Mouse (Mus musculus): Measurements from ENCODE around the gene Mrpl23.

Mrpl23 gene

DNA sequence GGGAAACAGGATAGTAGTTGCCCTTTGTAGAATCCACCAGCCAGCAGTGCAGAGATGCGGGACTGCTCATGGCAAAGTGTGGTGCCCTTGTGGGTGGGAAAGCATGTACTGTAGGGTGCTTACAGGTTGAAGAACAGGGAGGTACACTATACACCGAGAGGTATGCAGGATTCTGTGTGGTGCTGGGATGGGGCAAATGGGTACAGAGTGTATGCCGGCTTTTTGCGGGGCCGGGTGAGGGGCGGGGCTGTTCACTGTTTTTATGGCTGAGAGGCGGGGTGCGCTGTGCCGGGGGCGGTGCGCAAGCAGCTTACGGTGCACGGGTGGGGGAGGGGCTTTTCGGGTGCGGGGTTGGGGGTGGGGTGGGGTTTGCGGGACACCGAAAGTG lies at the start of gene Mrpl23:
TSS of gene Mrpl23 (plus strand) at position 16 of the 388 bp plus-strand sequence.
- no peak for DNase-seq (ENCODE audit: low spot score in 2 of 2)

DNA sequence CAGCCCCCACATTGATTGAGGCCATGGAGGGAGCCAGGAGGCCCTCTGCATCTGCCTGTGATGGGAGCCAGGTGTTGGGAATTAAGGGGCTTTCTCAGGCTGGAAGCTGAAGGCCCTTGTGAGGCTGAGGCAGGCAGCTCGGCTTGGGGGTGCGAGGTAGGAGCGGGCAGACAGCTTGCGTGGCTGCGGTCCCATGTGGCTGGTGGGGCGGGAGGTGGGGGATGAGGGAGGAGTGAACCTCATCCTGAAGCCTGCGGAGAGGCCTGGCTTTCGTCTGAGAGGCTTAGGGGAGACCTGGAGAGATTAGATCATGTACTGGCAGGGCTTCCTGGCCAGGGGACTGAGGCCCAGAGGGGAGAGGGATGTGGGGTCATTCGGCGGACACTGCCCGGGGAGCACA lies 49.4 kb upstream of the Mrpl23 start:
- no peak for DNase-seq (ENCODE audit: low spot score in 2 of 2)

DNA sequence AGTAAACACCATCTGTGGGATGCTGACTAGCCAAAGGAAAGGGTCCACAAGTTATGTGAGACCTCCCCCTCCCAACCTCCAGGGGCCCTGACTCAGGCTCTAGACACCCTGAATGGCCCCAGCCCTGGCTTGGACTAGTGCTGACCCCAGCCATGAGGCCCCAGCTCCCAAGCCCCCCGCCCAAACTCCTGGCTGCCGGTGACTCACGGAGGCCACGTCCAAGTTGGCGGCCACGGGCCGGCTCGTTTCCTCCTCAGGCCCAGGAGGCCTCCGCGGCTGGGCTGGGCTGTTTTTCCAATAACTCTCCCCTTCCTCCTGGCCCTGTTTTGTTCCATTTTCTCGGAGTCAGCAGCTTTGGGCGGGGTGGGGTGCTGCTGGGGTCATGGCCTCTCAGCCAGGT lies 47.7 kb upstream of the Mrpl23 start:
- DNase-seq (ENCODE audit: low spot score in 2 of 2) = no peak

DNA sequence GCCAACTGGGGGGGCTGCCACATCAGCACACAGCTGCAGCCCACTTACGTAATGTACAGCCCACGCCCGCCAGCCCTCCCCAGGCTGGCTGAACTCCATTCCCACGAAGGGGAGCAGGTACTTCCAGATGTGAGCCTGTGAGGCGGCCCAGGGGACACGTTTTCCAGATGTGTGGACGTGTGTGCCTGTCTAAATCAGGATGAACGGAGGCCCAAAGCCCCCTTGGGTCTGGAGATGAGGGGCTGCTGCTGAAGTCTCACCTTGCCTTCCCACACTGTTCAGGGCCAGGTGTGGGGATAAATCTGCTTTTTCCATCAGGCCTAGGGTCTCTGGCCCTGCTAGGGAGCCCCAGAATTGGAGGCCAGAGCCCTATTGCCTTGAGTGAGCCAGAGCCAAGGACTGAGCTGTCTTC lies 45.7 kb upstream of the Mrpl23 start:
- no peak for DNase-seq (ENCODE audit: low spot score in 2 of 2)

DNA sequence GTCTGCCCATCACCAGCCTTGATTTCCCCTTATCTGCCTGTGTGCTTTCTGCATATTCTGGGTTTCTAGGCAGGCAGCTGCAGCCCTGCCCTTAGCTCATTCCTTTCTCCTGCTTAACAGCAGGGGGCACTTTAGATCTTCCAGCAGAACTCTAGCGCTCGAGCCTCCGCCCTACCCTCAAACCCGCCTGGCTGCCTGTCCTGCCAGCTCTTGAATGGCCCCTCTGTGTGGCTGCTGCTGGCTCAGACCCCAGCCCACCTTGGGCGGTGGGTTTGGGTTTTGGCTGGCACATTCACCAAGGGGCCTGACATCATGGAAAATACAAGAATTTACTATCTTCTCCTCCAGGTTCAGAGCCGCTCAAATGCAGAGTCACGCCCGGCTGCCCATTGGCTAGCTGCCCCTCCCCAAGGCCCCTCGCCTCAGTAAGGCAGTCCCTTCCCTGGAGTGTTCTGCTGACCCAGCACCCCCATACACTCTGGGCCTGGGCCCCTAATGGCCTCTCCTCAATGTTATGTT lies 45.1 kb upstream of the Mrpl23 start:
- no peak for DNase-seq (ENCODE audit: low spot score in 2 of 2)

DNA sequence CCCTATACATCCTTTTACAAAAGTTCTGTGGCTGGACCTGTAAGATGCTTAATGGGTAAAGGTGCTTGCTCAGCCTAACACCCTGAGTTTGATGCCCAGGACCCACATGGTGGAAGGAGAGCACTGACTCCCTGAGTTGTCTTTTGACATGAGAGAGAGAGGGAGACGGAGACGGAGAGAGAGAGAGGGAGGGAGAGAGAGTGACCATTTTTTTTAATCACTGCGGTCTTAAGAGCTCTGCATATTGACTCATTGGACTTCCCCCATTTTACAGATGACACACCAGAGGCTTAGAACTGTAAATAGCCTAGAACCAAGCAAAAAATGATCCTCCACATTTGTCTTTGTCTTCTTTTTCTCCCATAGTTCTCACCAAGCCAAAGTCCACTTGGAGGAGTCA lies 44.4 kb upstream of the Mrpl23 start:
- no peak for DNase-seq (ENCODE audit: low spot score in 2 of 2)

DNA sequence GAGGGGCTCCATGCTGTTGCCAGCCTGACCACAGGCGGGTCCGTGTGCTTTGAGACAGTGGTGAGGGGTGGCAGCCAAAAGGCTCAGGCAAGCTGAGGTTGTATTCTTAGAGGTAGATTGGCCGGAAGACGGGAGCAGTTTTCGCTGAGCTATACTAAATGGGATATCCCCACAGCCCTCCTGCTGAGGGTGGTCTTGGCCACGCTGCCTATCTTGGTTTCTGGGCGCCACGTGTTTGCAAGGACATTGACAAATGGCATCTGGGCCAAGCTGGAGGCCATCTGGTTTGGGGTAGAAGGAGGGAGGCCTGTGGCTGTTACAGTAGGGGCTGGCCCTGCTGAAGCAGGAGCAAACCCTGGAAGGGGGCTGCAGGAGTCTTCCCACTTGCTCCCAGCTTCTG lies 39.0 kb upstream of the Mrpl23 start:
- no peak for DNase-seq (ENCODE audit: low spot score in 2 of 2)

DNA sequence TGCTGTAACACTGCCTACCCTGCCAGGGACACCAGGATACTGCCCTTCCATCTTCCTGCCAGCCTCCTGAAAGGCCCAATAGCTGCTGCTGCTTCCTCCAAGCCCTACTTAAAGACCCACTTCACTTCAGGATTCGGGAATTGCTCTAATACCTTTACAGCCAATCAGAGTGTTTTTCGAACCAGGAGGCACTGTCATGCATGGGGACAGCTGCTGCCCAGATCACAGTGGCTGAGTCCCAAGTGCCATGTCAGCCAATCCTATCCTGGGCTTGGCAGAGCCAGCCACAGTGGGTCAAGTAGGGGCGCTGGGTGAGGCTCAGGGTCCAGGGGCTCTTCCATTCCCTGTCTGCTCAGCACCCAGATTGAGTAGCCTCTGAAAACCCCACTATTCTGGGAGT lies 36.3 kb upstream of the Mrpl23 start:
- DNase-seq (ENCODE audit: low spot score in 2 of 2) = no peak

DNA sequence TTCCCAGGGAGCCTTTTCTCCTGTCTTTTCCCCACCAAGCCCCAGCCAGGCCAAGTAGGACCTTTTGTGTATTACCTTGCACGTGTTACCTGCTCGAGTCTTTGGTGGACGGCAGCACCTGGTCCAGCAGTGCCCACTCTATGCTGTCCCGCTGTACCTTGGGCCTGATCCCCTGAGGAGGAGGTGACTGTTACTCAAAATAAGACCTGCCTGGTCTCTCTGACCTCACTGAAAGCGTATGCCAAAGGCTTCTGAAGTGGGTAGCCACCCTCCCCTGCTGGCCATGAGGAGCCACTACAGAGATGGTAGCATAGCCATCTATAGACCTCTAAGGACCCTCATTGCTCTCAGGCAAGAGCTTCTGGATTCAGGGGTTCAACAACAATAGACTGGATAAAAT lies 35.7 kb upstream of the Mrpl23 start:
- no peak for DNase-seq (ENCODE audit: low spot score in 2 of 2)

DNA sequence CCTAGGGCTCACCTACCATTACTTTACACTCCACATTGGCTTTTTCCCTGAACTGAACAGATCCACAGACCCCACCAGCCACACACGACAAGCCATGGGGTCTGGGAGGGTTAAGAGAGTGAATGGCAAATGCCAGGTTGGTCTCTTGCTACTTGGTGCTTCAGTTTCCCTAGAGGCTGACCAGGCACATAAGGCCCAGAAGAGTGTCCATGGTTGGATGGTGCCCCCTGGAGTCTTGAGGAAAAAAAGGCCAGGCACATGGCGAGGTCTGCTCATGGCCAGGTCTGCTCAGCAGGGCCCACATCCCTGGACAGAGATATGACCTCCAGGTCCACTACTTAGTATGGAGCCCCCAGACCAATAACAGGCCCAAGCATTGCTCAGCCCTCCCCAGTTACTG lies 34.7 kb upstream of the Mrpl23 start:
- no peak for DNase-seq (ENCODE audit: low spot score in 2 of 2)

DNA sequence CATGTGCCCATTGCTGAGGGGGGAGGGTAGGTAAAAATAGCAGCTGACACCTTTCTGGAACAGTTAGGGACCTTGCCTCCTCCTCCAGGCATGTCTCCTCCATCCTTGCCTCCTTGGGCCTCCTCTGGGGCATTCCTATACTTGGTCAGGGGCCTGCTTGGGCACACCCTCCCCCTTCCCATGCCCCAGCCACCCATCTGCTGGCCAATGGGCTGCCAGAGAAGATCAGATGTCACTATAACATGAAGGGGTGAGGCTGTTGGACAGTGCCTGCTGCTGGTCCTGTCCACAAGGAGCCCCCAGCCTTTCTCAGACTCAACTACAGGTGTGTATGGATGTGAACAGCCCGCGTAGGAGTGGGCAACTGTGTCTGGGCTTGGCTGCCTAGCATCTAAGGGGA lies 33.9 kb upstream of the Mrpl23 start, which contains the start of gene Tnnt3:
TSS of gene Tnnt3 (plus strand) at position 262 of the 400 bp plus-strand sequence.
- DNase-seq (ENCODE audit: low spot score in 2 of 2) = no peak

DNA sequence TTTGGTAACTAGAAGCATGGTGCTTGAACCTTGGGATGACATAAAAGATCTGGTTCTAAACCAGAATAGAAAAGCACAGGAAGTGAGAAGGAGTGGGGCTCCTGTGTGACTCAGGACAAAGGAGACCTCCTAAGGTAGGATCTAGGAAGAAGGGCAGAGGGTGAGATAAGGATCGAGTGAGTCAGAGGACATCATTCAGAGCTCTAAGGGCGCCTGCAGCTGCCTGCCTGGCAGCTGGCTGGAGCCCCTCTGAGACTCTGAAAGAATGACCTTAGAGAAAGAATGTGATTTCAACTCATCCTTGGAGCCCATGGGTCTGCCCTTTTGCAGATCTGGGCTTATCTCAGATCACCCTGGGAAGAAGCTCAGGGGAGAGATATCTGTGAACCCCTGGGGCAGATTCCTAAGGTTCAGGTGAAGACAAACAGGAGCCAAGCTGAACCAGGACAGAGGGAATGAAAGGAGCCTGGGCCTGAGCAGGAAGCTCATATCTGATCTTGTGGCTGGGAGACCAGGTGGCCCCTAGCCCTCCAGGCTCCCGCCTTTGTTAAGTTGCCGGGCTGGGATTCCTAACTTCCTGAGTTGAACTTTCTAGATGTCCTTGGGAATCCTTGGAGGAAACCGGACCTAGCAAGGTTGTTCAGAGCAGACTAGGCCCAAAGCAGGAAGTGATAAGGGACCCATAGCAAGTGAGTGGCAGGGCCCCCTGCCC lies 33.3 kb upstream of the Mrpl23 start:
- no peak for DNase-seq (ENCODE audit: low spot score in 2 of 2)

DNA sequence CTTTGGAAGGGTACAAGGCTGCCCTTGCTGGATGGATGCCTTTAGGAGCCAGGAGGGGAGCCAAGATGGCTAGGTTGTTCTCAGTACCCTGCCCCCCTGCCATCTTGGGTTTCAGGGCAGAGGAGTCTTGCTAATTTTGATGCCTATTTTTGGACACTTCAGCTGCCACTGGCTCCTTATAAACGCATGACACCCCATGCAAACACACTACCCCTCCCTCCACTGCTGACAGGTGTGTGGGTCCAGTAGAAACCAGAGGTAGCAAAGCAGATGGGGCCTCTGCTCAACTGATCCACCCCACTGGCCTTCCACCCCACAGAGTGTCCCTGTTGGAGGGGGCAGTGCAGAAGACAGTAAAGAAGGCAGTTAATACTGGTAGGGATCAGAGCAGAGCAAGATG lies 32.5 kb upstream of the Mrpl23 start:
- no peak for DNase-seq (ENCODE audit: low spot score in 2 of 2)

DNA sequence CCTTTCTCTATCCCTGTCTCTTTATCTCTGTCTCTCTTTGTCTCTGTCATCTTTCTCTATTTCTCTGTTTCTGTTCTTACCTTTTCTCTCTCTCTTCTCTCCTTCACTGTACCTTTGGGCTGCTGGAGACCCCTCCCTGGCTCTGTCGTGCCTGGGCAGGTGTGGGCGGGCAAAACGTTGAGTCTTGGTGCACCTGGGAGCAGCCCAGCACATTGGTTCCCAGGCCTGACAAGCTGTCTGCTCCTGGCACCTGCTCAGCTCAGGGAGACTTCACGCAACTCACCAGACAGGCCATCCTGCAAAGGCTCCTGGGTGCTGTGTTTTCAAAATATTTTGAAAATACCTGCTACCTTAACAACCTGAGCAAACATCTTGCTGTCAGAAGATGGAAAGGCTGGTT lies 29.3 kb upstream of the Mrpl23 start:
- DNase-seq (ENCODE audit: low spot score in 2 of 2) = no peak

DNA sequence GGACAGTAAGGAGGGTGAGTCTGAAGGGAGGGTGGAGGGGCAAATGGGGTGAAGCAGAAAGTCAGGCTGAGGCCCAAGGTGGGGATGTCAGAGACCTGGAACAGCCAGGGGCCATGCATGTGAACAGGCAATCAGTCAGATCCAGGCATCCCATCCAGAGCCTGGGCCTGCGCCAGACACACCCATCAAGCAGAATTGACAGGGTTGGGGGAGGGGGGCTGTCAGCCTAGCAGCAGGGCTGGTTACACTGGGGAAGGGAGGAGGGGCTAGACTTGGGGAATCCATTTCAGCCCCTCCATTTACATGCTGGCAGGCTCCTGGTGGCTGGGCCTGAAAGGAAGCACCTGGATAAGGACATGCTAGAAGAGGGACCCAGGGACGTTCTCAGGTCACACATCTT lies 26.5 kb upstream of the Mrpl23 start:
- DNase-seq (ENCODE audit: low spot score in 2 of 2) = no peak

DNA sequence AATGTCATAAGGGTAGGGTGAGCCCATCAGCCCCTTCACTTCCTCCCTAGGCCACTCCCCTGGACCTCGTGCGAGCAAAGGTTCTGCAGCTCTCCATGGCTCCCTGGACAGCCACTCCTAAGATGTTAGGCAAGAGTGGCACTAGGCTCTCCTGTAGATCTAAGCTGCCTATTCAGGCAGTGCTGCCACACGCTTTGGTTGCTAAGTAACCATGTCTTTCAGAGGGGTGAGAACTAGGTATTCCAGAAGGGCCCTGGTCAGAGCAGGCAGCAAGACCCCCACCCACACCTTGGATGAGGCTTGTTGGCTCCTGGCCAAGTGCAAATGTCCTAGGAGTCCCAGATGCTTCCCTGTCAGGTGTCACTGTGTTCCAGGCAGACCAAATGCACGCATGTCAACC lies 26.0 kb upstream of the Mrpl23 start:
- no peak for DNase-seq (ENCODE audit: low spot score in 2 of 2)

DNA sequence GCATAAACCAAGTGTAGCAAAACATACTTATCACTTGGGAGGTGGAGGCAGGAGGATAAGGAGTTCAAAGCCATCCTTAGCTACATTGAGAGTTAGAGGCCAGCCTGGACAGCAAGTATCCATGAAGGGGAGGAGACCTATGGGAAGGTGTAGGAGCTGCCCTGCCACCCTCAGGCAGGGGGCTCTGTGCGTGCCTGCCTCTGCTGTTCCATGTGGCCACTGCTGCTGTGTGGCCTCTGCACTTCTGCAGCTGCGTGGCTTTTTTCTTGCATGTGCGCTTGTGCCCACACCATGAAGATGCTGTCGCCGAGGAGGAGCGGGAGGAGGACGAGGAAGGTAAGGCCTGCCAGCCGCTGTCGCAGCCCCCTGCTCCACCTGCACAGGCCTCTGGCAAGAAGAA lies 25.0 kb upstream of the Mrpl23 start:
- no peak for DNase-seq (ENCODE audit: low spot score in 2 of 2)

DNA sequence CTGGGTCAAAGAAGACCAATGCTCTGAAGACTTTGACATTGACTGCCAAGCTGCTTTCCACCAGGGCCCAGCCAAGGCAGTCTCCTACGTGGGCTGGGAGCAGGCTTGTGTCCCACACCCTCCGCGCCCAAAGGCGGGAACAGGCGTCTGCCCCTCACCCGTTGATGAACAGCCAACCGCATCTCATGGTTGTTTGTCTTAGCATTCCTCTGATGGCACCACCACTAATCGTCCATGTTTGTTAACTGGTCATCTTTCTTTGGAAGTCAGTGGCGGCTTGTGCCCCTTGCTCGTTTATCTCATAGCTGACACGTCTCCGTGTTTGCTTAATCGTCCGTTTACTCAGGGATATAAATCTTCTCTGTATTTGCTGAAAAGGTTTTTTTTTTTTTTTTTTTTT lies 23.0 kb upstream of the Mrpl23 start:
- DNase-seq (ENCODE audit: low spot score in 2 of 2) = no peak

DNA sequence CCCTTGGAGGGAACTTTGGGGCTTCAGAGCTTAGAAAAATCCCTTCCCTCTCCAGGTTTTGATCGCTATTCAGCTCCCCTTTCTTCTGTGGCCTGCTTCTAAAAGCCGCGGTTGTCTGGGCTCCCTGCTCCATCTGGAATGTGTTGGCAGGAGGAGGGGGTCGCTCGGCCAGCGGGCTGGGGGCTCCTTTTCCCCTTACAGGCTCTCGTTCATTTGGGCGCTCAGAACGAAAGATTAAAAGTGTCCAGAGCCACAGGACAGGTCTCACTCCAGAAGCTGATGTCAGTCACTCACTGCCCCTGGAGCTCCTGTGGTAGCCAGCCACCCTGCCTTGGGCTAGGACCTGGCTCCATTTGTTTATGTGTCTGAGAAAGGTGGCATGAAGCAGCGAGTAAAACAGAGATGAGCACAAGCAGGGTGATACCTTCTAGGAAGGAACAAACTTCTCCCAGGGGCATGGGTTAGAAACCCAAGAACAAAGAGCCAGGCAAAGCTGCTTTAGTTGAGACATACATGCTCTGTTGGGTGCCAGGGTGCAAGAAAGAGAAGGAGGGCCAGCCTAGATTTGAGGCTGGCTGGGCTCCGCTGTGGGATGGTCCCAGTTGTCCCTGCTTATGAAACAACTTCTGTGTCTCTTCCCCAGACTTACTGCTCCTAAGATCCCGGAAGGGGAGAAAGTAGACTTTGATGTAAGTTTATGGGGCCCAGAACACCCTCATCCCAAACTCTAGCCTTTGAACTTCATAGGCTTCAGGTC lies 22.3 kb upstream of the Mrpl23 start:
- no peak for DNase-seq (ENCODE audit: low spot score in 2 of 2)

DNA sequence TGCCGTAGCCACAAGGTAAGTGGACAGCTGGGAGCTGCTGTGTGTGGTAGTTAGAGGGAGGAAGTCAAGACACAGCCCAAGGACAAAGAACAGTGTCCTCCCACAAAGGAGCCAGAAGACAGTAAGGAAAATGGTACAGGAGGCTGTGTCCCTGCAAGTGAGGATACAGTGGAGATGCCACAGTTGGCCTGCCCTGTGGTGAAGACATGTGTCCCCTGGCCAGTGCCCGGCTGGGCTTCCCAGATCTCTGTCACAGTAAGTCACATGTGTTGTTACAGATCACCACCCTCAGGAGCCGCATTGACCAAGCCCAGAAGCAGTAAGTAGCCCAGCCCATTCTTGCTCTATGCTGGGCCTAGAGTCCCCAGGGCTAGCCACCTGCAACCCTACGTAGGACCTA lies 18.4 kb upstream of the Mrpl23 start:
- DNase-seq (ENCODE audit: low spot score in 2 of 2) = no peak

DNA sequence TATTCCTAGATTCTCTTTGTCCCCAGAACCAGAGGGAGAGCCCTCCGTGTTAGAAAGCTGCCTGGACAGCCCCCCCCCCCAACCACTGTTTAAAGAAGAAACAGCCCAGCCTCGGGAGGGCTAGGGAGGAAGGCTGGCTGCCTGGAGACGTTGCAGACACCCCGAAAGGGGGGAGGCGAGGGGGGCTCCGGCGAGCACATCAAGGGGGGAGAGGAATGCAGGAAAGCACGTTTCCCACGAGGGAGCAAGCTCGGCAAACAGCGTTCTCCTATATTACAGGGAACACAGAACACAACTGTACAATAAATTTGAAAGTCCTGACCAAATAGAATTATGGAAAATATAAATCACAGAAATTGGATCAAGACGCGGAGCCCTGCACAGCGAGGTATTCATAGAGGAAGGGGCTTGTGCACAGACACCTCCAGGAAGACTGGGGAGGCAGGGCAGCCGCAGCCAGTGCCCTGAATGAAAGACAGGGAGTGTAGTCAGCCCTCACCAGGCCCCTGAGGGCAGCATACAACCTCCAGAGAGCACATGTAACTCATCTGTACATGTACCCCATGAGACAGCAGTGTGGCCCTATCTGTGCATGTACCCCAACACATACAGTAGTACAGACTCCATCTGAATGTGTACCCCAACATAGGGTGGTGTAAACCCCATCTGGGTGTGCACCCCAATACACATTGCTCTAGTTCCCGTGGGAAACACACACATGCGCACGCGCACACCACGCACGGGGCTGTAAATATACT lies 16.1 kb upstream of the Mrpl23 start:
- no peak for DNase-seq (ENCODE audit: low spot score in 2 of 2)

DNA sequence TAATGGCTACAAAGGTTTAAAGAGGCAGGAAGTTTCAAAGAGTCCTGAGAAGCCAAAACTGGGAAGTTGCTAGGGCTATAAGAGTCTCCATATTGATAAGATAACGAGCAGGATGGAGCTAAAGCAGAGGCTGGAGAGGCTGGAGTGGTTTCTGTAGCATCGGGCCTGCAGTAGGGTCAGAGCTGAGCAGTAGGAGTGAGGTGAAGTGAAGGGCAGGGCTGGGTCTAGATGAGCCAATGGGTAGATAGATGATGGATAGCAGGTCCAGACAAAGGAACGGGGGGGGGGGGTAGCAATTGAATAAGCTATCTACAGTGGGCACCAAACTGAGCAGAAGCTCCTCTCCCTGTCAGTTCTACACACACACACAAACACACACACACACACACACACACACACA lies 15.0 kb upstream of the Mrpl23 start:
- no peak for DNase-seq (ENCODE audit: low spot score in 2 of 2)

DNA sequence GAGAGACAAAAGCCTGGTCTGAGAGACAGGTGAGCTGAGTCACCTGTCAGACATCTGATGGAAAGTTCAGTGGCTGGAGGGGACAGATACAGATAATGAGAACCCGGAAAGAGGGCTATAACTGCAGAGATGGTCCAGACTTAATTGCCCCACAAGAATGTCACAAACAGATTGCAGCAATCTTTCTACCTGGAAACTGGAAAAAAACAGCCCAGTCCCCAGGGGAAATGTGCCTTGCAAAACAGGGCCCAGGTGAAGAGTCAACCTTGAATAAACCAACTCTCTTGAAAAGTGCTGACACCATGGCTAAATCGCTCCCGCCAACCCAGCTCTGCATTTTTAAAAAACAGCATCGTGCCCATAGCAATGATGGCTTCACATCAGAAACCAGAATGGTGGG lies 12.2 kb upstream of the Mrpl23 start:
- DNase-seq (ENCODE audit: low spot score in 2 of 2) = no peak

Data from right cerebral cortex, postnatal 36 days (tissue).